Mouse (Mus musculus): Measurements from ENCODE around the gene Slfn4.
"Not testable (repeated sequence)": the region's sequence is repeated elsewhere in the genome, so short reads cannot be mapped to it uniquely, and the experiment has no call there.

The Slfn4 gene

DNA sequence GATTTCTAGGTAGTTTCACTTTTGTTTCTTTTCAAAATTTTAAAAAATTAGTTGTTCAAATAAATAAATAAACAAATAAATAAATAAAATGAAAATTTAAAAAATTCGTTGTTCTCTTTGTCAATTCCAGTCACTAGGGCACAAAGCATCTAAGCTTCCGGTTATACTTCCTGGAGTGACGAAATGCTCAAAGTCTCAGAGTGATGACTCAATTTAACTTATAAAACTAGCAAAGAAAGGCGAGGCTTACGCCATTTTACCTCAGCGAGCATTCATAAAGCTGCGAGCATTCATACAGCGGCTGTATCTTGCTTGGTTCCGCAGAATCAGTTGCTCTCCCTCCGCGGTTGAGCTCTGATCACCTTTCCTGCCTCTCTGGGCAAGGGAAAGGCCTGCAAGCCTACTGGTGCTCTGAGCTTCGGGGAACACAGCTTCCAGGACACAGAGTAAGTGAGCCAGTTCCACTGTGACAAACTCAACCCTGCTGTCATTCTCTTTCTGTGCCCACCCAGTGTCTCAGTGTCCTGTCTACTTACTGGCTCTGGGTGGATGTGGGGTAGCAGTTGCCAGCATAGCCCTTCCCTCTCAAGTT lies at the start of gene Slfn4:
Gene Slfn4, plus strand, starts transcription at position 239 of the 592 bp plus-strand sequence.
- no peak for DNase-seq (ENCODE audit: low read depth, low spot score)

GRCm38 (mm10) chr11:83125633-83126032 lies 49.4 kb upstream of the Slfn4 start:
- not testable (repeated sequence) for DNase-seq (ENCODE audit: low read depth, low spot score)

DNA sequence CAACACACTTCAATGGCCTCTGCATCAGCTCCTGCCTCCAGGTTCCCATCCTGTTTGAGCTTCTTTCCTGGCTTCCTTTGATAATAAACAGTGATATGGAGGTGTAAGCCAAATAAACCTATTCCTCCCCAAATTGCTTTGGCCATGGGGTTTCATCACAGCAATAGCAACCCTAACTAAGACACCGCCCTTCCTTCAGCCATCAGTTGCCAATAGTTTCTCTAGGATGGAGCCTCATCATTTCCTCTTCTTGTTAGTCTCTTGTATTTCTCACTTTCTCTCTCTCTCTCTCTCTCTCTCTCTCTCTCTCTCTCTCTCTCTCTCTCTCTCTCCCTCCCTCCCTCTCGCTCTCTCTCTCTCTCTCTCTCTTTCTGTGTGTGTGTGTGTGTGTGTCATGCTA lies 37.7 kb upstream of the Slfn4 start:
- DNase-seq (ENCODE audit: low read depth, low spot score): not testable (repeated sequence)

- DNase-seq (ENCODE audit: low read depth, low spot score): not testable (repeated sequence)
Observed at GRCm38 (mm10) chr11:83148939-83149338, 26.0 kb upstream of the Slfn4 start.

- DNase-seq (ENCODE audit: low read depth, low spot score): no peak
Observed at GRCm38 (mm10) chr11:83191134-83191893, 16.3 kb downstream of the Slfn4 start, which contains the start of gene Slfn3. Gene Slfn3 (plus strand): TSS chr11:83191330.

DNA sequence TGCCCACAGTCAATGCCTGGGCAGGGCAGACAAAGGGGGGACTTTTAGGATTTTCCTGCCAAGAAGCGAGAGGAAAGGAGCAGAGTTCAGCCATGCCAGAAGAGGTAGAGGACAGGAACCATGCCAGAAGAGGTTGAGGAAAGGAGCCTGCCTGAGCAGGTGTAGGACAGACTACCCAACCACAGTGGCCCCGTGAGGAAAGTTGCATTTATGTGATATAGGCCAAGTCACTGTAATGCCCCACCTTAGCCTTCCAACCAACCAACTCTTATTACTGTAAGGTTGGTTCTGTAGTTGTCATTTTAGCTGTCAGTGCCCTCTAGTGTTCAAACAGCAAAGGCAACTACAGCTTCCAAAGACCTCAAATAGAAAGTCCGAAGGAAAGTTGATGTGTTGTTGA lies 17.0 kb downstream of the Slfn4 start:
- DNase-seq (ENCODE audit: low read depth, low spot score): peak; percentile 42

DNA sequence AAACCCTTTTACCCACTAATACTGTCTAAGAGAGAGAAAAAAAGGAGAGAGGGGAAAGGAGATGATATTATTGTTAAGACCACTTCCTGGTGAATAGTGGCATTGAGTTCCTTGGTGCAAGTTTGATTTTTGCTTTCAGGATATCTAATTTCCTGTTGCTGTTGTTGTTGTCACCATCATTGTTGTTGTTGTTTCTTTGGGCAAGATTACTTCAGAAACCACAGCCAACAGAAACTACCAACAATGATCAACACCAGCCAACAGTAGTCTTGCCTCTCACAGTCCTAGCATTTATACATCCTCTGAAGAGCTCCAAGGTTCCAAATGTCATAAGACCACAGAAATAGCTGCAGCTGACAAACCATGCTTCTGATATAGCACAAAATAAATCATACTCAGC lies 30.0 kb downstream of the Slfn4 start:
- DNase-seq (ENCODE audit: low read depth, low spot score): no peak

DNA sequence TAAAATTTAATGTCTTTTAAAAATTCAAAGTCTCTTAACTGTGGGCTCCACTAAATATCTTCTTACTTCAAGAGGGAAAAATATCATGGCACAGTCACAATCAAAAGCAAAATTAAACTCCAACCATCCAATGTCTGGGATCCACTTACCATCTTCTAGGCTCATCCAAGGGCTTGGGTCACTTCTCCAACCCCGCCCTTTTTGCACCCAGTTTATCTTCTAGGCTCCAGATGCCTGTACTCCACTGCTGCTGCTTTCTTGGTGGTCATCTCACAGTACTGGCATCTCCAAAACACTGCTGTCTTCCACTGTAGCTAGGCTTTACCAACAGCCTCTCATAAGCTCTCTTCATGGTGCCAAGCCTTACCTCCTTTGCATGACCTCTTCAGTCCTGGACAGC lies 41.1 kb downstream of the Slfn4 start:
- DNase-seq (ENCODE audit: low read depth, low spot score): no peak

- DNase-seq (ENCODE audit: low read depth, low spot score): no peak
Observed at GRCm38 (mm10) chr11:83221328-83221877, 46.4 kb downstream of the Slfn4 start.

- no peak for DNase-seq (ENCODE audit: low read depth, low spot score)
Observed at GRCm38 (mm10) chr11:83223367-83223766, 48.4 kb downstream of the Slfn4 start.

DNA sequence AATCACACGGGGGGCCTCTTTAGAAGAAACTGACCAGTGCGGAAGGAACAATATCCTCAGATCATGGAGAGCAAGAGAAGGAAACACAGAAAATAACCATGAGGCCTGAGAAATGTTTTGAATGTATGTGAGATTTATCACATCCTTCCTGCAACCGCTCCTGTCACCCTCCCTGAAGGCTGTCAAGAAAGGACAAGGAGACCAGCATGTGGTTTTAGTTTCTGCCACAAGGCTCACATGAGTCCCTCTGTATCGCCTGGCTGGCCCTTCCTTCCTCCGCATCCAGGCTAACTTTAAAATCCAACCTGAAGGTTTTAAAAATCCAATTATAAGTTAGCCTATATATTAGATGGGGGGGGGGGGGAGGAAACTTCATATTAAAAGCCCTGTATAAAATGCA lies 48.8 kb downstream of the Slfn4 start:
- DNase-seq (ENCODE audit: low read depth, low spot score): not testable (repeated sequence)

GRCm38 (mm10) chr11:83224217-83224616 lies 49.2 kb downstream of the Slfn4 start:
- no peak for DNase-seq (ENCODE audit: low read depth, low spot score)

DNA sequence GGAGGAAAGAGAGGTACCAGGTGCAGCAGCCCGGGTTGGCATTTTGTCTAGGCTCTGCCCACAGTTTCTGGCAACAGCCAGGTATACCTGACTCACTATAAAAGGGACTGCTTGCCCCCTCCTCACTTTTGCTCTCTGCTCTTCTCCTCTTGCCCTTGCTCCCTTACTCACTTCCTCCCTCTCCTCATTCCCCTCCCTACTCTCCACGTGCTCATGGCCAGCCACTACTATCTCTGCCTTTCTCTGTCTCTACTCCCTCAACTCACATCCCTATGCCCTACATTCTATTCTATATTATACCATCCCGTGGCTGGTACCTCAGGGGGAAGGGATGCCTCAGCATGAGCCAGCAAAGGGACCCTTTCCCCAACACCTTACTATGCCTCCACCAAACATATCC lies 49.8 kb downstream of the Slfn4 start:
- no peak for DNase-seq (ENCODE audit: low read depth, low spot score)

DNA sequence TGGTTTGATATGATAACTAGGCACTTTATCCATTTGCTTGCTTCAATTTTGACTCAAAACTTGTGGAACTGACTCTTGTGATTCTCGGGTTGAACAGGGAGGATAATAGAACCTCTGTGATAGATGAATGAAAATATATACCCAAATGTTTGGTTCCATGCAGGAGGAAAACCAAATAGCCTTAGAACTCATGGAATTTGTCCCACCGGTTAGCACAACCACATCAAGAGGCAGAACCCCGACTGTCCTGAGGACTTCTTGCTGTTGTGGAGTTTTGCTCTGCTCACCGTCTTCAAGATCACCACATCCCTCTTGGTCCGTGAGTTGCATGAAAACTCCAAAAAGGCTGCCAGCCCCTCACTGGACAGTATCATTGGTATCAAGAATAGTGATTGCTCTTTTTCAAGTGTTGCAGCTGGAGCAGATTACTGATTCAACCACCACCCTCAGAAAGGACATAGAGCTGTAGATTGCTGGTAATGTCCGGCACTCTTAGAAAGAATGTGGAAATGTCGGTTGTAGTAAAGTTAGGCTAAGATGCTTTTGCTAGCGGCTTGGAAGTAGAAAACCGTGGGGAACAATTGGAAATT lies 50.5 kb downstream of the Slfn4 start:
- DNase-seq (ENCODE audit: low read depth, low spot score): no peak

- DNase-seq (ENCODE audit: low read depth, low spot score): no peak
Observed at GRCm38 (mm10) chr11:83227926-83228723, 53.1 kb downstream of the Slfn4 start.

DNA sequence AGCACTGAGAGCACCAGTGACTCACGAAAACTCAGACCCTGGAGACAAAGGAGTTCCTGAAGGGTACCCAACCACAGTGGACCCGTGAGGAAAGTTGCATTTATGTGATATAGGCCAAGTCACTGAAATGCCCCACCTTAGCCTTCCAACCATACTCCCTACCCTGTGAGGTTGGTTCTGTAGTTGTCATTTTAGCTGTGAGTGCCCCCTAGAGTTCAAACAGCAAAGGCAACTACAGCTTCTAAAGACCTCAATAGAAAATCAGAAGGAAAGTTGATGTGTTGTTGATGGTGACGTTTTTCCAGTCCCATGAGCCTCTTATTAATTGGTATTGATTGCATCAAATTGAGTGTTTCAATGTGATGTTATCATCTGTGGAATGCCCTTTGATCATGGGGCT lies 56.0 kb downstream of the Slfn4 start:
- DNase-seq (ENCODE audit: low read depth, low spot score): no peak

DNA sequence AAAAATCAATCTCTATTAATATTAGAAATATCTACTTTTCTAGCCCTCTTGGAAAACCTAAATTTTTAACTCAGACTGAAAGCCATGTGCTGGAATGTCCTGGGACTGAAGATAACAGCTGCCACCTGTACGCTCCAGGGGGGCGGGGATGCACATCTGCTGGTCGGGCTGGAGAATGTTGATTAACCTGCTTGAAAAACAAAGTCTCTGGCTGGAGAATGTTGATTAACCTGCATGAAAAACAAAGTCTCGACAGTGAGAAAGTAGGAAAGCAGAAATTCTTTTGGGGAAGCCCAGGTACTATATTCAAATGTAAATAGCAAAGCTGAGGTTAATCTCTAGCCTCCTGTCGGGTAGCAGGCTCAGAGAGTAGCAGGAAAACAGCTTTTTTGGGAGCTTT lies 58.6 kb downstream of the Slfn4 start:
- peak; percentile 81 for DNase-seq (ENCODE audit: low read depth, low spot score)

- peak; percentile 36 for DNase-seq (ENCODE audit: low read depth, low spot score)
Observed at GRCm38 (mm10) chr11:83237390-83237789, 62.4 kb downstream of the Slfn4 start.

DNA sequence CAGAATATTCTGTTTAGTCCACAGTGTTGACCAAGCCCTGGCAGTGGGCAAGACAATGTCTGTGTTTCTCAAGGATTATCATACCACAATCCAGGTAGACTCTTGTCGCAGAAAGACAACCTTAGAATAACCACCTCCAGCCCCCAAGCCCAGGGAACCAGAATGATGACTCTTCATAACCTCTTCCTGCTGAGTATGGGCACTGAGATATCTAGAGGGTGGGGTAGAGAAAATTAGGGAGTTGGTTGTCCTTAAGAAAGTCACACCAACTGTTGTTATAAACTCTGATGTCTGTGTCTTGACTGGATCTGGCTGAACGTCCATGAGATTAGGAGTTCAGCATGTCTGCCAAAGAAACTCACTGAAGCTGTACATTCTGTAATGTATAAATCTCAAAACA lies 63.4 kb downstream of the Slfn4 start:
- no peak for DNase-seq (ENCODE audit: low read depth, low spot score)

DNA sequence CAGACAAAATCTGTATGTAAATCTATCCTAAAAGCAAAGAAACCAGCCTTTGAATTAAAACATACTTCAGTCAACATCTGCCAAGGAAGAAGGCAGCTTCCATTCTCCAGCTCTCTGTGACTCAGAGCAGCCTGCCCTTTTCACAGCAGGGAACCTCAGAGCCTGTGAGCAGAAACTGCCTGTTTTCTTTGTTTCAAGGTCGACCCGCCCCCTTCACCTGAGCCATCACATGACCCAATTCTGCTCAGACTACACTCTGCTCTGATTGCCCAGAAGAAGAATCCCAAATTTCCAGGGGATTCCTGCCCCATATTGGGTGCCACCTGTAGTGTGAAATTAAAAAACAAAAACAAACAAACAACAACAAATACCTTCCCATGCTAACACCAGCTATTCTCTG lies 64.8 kb downstream of the Slfn4 start:
- DNase-seq (ENCODE audit: low read depth, low spot score): peak; percentile 89

Measured in ZHBTc4 (cell line).